Mouse (Mus musculus): ENCODE measurements around the gene Pfkm.

DNA sequence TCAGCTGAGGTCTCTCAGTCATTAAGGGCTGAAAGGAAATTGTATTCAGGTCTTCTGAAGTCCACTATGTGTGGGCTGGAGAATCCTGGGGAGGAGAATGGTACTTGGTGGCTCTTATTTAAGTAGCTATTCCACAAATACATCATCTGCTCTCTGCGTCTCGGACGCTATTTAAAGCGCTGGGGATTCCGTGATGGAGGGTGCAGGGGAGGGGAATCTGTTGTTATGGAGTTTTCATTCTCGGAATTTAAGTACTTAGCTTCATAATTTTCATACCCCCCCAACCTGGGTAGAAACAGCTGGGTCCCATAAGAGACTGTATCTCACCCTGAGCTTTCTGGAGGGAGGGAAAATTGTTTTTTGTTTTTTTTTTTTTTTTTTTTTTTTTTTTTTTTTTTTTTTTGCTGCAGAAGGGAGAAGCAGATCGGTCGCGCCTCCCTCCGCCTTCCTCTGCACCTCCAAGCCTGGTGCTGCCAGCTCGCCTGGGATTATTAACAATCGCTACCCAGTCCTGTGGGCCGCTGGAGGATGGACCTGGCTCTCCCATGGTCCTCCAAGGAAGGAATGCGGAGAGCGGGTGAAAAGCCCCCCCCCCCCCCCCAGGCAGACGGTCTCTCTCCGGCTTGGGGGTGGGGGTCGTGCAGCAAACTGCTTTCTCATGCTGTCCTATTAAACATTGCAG, 74.7 kb downstream of the Pfkm start, which contains the start of gene Ccdc184:
- TF ChIP-seq CTCF (IDR thresholded peaks at IDR 0.05; ENCODE audit: control insufficient read depth, insufficient read depth, insufficient read length) (no peak), MAX (IDR thresholded peaks at IDR 0.05) (no peak), FOSL1 (IDR thresholded peaks at IDR 0.05; ENCODE audit: insufficient read depth, low read length, poor library complexity, severe bottlenecking) (no peak), USF1 (IDR thresholded peaks at IDR 0.05; ENCODE audit: low read depth) (no peak)
